Mouse (Mus musculus): Measurements from ENCODE around the gene Agap1.

DNA sequence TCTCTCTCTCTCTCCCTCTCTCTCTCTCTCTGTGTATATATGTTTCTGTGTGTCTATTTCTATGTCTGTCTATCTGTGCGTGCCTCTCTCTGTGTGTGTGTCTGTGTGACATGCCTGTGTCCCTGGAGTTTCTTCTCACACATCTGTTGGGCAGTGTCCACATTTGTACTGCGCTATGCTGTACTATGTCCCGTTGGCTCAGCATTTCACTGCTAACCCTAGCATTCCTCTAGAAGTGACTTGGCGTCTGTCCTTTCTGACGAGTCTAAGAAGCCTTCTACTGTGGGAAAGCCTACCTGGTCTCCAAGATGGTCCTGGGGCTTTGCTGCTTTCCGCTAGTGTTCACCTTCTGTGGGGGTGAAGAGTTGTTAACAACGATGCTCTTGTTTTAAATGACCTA, 368.4 kb downstream of the Agap1 start:
- no peak for TF ChIP-seq CTCF (IDR thresholded peaks at IDR 0.05; ENCODE audit: borderline replicate concordance, control insufficient read depth, extremely low read depth, insufficient read depth, low read length, poor library complexity)
- no peak for TF ChIP-seq POLR2A (IDR thresholded peaks at IDR 0.05; ENCODE audit: control insufficient read depth, extremely low read depth, insufficient read depth, low read length, poor library complexity)

All from thymus, adult 2 months (tissue).